Mouse (Mus musculus) heart, embryonic 12.5 days (tissue): ENCODE measurements around the gene Phc1. TPM values are rescaled to one million over a fixed set of nuclear protein-coding genes. Genes with fewer than 3 reads are reported as not detected.

ENCODE experiments used
- ATAC-seq: fragments of 200-750 bp; cut with Nextera tagmentation; 2 replicates; pipeline ENCODE4 v1.8.0; 2017; ENCODE audit warnings: moderate TSS enrichment, moderate library complexity; ENCODE audit not compliant: insufficient number of reproducible peaks, low FRiP score
- H3K27ac ChIP-seq: fragments of 300-500 bp; sonication (generic); 2 replicates; pipeline ENCODE4 v1.5.1; 2016; ENCODE audit warnings: mild to moderate bottlenecking, moderate library complexity; ENCODE audit not compliant: poor library complexity, severe bottlenecking
- H3K27me3 ChIP-seq: fragments of 300-500 bp; sonication (generic); replicated peaks from 2 replicates; pipeline ENCODE4 v1.6.1; 2016; ENCODE audit warnings: mild to moderate bottlenecking, moderate library complexity
- H3K36me3 ChIP-seq: fragments of 300-500 bp; sonication (generic); 2 replicates; pipeline ENCODE4 v1.6.1; 2016; ENCODE audit warnings: mild to moderate bottlenecking, moderate library complexity
- H3K4me1 ChIP-seq: fragments of 300-500 bp; sonication (generic); replicated peaks from 2 replicates; pipeline ENCODE4 v1.6.1; 2016; ENCODE audit warnings: mild to moderate bottlenecking
- H3K4me2 ChIP-seq: fragments of 300-500 bp; sonication (generic); 2 replicates; pipeline ENCODE4 v1.6.1; 2016; ENCODE audit warnings: mild to moderate bottlenecking, moderate library complexity
- H3K4me3 ChIP-seq: fragments of 300-500 bp; sonication (generic); 2 replicates; pipeline ENCODE4 v1.5.1; 2016; ENCODE audit warnings: mild to moderate bottlenecking
- H3K9ac ChIP-seq: fragments of 300-500 bp; sonication (generic); 2 replicates; pipeline ENCODE4 v1.6.1; 2016; ENCODE audit warnings: mild to moderate bottlenecking, moderate library complexity
- H3K9me3 ChIP-seq: fragments of 300-500 bp; sonication (generic); replicated peaks from 2 replicates; pipeline ENCODE4 v1.6.1; 2016; ENCODE audit warnings: mild to moderate bottlenecking, moderate library complexity
- WGBS: fragments of 180-500 bp; shearing (Covaris S2); methylation state at CpG from one replicate; pipeline ENCODE4 v1.1.7; 2016; 5-methylcytosine and 5-hydroxymethylcytosine counted together
- polyA plus RNA-seq: library from polyadenylated mRNA; unstranded; fragments of >200 nt; fragmentation: Nextera tagmentation; extraction: Ambion mirVana; gene quantifications from 2 replicates; pipeline ENCODE4 v1.2.1, GENCODE M21; 2016

Phc1 gene
- polyA plus RNA-seq, 1 experiment from 2014 or later: 13.7 TPM

GRCm38 (mm10) chr6:122339047-122339647 is 1.2 kb downstream of the Phc1 start:
- H3K4me3 ChIP-seq: peak overlapping the region; percentile 76
- peak overlapping the region; percentile 72 for H3K4me2 ChIP-seq
- peak; percentile 82 for ATAC-seq
- H3K9me3 ChIP-seq: no peaks in the 10 kb centered on the region
- H3K9ac ChIP-seq: peak overlapping the region; percentile 88
- no peaks in the 10 kb centered on the region for H3K27me3 ChIP-seq
- H3K4me1 ChIP-seq: peaks cover 29% of the 10 kb centered on the region
- WGBS: 1% methylated on average over 37 of the region's 51 CpGs
- H3K36me3 ChIP-seq: peaks cover 16% of the 10 kb centered on the region
- H3K27ac ChIP-seq: peak overlapping the region; percentile 93

DNA sequence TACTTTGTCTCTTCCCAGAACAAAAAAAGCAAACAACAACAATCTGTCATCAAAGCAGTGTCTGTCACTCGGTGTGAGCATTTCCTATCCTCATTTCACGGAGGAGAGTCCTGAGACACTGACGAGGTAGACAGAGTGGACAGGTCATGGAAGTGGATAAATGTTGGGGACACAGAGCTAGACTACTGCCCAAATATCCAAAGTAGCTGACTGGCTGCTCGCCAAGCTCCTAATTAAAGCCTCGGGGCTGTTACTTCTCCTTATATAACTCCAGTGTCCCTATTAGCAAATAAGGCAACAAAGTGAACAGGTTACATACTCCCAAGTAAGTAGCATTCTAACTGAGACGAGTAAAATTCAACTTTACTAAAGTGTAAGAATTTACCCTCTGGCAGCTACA is 2.8 kb downstream of the Phc1 start:
- ATAC-seq: no peak
- 50% methylated on average over 6 of the region's 6 CpGs for WGBS
- H3K9ac ChIP-seq: no peak overlapping the region
- no peak overlapping the region for H3K4me3 ChIP-seq
- no peak overlapping the region for H3K4me2 ChIP-seq
- H3K27me3 ChIP-seq: no peaks in the 10 kb centered on the region
- peaks cover 18% of the 10 kb centered on the region for H3K4me1 ChIP-seq
- no peak overlapping the region for H3K27ac ChIP-seq
- peaks cover 30% of the 10 kb centered on the region for H3K36me3 ChIP-seq
- H3K9me3 ChIP-seq: no peaks in the 10 kb centered on the region

DNA sequence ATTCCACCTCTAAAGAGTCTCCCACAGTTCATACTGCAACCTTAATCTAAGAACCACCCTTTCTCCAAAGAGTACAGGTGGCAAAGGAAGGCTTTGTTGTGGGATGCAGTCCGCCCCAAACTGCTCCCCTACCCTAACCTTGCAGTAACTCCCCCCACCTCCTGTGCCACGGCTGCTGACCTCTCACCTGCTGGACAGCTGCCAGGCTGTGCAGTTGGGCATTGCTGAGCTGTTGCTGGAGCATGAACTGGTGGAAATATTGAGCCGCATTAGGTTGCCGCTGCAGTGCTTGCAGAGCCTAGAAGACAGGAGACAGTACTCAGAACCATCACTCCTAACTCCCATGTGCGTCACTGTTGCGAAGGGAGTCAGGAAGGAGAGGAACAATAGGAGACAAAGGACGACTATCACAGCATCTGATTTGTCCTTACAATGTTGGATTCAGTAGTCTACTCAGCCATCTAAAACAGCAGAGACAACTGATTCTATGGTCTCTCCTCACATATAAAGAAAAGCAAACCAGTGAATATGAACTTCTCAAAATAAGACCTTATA is 5.5 kb downstream of the Phc1 start:
- no peak for ATAC-seq
- WGBS: 88% methylated on average over 7 of the region's 7 CpGs
- peaks cover 48% of the 10 kb centered on the region for H3K36me3 ChIP-seq
- H3K9ac ChIP-seq: no peak overlapping the region
- H3K27ac ChIP-seq: no peak overlapping the region
- peaks cover 15% of the 10 kb centered on the region for H3K4me1 ChIP-seq
- H3K4me3 ChIP-seq: no peak overlapping the region
- H3K9me3 ChIP-seq: no peaks in the 10 kb centered on the region
- no peak overlapping the region for H3K4me2 ChIP-seq
- no peaks in the 10 kb centered on the region for H3K27me3 ChIP-seq

DNA sequence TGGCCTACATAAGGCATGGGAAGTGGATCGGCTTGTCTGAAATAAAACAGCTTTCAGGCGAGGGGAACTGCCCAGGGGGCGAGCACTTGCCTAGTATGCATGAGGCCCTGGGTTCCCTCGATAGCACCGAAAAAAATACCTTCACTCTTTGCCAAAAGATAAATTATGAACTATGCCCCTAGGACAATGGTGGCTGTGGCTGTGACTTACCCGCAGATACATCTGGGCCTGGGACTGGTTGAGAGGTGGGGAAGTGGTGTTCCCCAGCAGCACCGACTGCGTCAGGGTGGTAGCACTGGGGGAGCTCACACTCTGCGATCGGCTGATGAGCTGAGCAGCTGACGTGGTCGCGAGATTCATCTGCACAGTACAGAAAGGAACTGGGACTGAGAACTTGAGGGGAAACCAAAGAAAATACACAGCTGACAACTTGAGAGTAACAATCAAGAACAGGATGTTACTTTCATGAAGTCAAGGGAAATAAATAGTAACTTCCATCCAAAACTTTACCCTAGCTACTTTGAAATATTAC is 7.2 kb downstream of the Phc1 start:
- H3K4me2 ChIP-seq: no peak overlapping the region
- peaks cover 64% of the 10 kb centered on the region for H3K36me3 ChIP-seq
- H3K27me3 ChIP-seq: no peaks in the 10 kb centered on the region
- ATAC-seq: no peak
- H3K27ac ChIP-seq: no peak overlapping the region
- H3K4me1 ChIP-seq: peaks cover 7% of the 10 kb centered on the region
- H3K9ac ChIP-seq: no peak overlapping the region
- 82% methylated on average over 13 of the region's 13 CpGs for WGBS
- H3K9me3 ChIP-seq: no peaks in the 10 kb centered on the region
- no peak overlapping the region for H3K4me3 ChIP-seq

DNA sequence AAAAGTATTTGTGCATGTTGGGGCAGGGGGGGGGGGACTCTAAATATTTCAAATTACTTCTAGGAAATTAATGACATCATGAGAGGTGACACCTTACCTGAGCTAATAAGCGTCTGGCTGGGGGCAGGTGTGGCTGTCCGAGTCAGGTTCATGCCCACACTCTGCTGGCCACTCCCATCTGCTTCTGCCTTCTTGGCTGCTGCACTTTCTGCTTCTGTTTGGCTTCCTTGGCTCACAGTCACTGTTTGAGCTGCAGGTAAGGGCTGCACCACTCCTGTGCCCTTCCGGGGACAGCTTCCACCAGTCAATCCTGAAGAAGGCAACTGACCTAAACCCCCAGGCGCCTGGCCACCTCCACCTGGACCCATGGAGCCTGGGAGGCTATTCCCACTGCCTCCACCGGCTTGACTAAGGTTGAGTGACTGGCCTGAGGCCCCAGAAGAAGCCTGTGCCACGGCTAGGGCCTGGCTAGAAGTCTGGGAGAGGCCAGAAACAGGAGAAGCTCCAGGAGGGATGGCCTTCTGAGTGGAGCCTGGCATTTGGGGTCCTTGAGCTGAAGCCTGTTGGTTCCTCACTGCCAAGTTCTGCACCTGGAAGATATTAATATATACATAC is 14.9 kb downstream of the Phc1 start:
- Histone ChIP-seq H3K36me3 (peaks cover 66% of the 10 kb centered on the region), H3K27ac (no peak overlapping the region), H3K4me1 (no peaks in the 10 kb centered on the region), H3K9me3 (no peaks in the 10 kb centered on the region), H3K9ac (no peak overlapping the region), H3K4me3 (no peak overlapping the region), H3K27me3 (no peaks in the 10 kb centered on the region), H3K4me2 (no peak overlapping the region)
- ATAC-seq: no peak
- WGBS: 90% methylated on average over 6 of the region's 6 CpGs

- peaks cover 95% of the 10 kb centered on the region for H3K36me3 ChIP-seq
- no peaks in the 10 kb centered on the region for H3K4me1 ChIP-seq
- H3K9me3 ChIP-seq: no peaks in the 10 kb centered on the region
- no peak overlapping the region for H3K27ac ChIP-seq
- ATAC-seq: no peak
- no peak overlapping the region for H3K4me3 ChIP-seq
- no peak overlapping the region for H3K4me2 ChIP-seq
- WGBS: 93% methylated on average over 1 of the region's 1 CpGs
- H3K27me3 ChIP-seq: no peaks in the 10 kb centered on the region
- no peak overlapping the region for H3K9ac ChIP-seq
Observed at GRCm38 (mm10) chr6:122318726-122319125, 21.6 kb downstream of the Phc1 start.

DNA sequence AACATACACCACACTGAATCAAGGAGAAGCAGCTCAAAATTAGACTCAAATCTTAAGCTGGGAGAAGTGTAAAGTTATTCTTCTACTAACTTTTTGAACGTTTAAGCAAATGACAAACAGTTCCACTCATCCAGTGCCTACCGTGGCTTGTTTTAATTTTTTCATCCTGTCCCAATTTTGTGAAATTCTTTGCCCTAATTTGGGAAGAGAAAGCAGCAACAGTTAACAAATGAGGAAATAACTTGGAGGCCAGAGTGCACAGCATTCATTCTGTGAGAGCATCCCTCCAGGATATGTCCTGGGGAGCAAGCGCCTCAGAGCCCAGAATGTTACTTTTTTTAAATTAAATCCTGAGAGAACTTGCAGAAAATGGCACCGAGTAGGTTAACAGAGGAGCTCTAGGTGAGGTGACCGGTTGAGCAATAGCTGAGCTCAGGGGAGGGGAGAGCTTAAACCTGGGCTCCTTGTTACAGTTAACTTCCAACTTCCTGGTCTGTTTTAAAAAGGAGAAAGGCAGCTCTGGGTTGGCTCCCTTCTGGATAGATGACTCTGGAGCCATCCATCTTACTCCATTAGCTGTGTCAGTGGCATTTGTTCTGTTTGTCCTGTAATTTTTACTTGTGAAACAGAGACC is 30.1 kb downstream of the Phc1 start:
- Histone ChIP-seq H3K27me3 (no peaks in the 10 kb centered on the region), H3K4me3 (peak overlapping the region; percentile 92), H3K9me3 (no peaks in the 10 kb centered on the region), H3K27ac (no peak overlapping the region), H3K9ac (peak overlapping the region; percentile 87), H3K4me2 (peak overlapping the region; percentile 92), H3K36me3 (peaks cover 28% of the 10 kb centered on the region), H3K4me1 (peaks cover 16% of the 10 kb centered on the region)
- ATAC-seq: no peak
- WGBS: 72% methylated on average over 5 of the region's 5 CpGs

- peak overlapping the region; percentile 92 for H3K4me3 ChIP-seq
- peaks cover 16% of the 10 kb centered on the region for H3K4me1 ChIP-seq
- peak overlapping the region; percentile 92 for H3K4me2 ChIP-seq
- no peak for ATAC-seq
- H3K9ac ChIP-seq: peak overlapping the region; percentile 87
- no peaks in the 10 kb centered on the region for H3K9me3 ChIP-seq
- WGBS: 10% methylated on average over 11 of the region's 11 CpGs
- no peaks in the 10 kb centered on the region for H3K27me3 ChIP-seq
- H3K27ac ChIP-seq: peak overlapping the region; percentile 65; the same call in 1 of the 2 replicates
- peaks cover 20% of the 10 kb centered on the region for H3K36me3 ChIP-seq
Observed at GRCm38 (mm10) chr6:122309446-122309960, 30.9 kb downstream of the Phc1 start.

GRCm38 (mm10) chr6:122308505-122309393 is 31.6 kb downstream of the Phc1 start, which contains the start of gene M6pr:
TSS of gene M6pr (plus strand) at chr6:122308720.
- Histone ChIP-seq H3K27me3 (no peaks in the 10 kb centered on the region), H3K9ac (peak within 1 kb of the TSS; percentile 87), H3K4me1 (peaks cover 18% of the 10 kb centered on the region), H3K27ac (peak within 1 kb of the TSS; percentile 65), H3K9me3 (no peaks in the 10 kb centered on the region), H3K4me3 (peak within 1 kb of the TSS; percentile 92), H3K36me3 (peaks cover 13% of the 10 kb centered on the region), H3K4me2 (peak within 1 kb of the TSS; percentile 92)
- ATAC-seq: peak; percentile 98
- under 1% methylated on average over 49 of the region's 49 CpGs for WGBS

DNA sequence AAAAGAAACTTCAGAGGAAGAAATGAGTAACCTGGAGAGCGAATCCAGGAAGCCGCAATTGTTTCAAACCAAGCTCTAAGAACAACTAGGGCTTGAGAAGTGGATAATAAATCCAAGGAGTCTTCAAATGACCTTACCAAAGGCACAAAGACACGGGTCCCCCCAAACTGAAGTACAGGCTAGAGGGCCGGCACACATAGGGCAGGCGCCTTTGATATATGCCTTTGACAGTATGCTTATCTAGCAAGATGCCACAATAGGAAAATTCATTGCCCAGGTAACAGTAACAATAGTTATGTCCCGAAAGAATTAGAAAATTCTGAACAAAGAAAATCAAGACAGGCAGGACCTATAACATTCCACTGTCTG is 32.2 kb downstream of the Phc1 start:
- no peak; the same call in 1 of the 2 replicates for ATAC-seq
- Histone ChIP-seq H3K27me3 (no peaks in the 10 kb centered on the region), H3K36me3 (peaks cover 6% of the 10 kb centered on the region), H3K9me3 (no peaks in the 10 kb centered on the region), H3K4me2 (no peak overlapping the region), H3K27ac (no peak overlapping the region), H3K4me1 (peaks cover 21% of the 10 kb centered on the region), H3K4me3 (no peak overlapping the region; the same call in 1 of the 2 replicates), H3K9ac (no peak overlapping the region)
- WGBS: 71% methylated on average over 6 of the region's 6 CpGs
